Mouse (Mus musculus) frontal cortex, postnatal 36 days (tissue): ENCODE results near the gene Defb3.
"Not testable (repeated sequence)": the region's sequence is repeated elsewhere in the genome, so short reads cannot be mapped to it uniquely, and the experiment has no call there.

ENCODE experiments used
- DNase-seq, 2 experiments: peaks; one replicate each; pipeline ENCODE4 v3.0.0; 2022; ENCODE audit warnings: low spot score in 2 of 2

Defb3 gene

GRCm38 (mm10) chr8:19293060-19293459, at the start of gene Defb3:
Defb3 (plus strand) TSS chr8:19293360.
- DNase-seq: not testable (repeated sequence)

GRCm38 (mm10) chr8:19247280-19247679, 45.9 kb upstream of the Defb3 start, which contains the start of gene Defb5:
Defb5 (plus strand) TSS chr8:19247580.
- no peak for DNase-seq

GRCm38 (mm10) chr8:19258136-19258535, 35.0 kb upstream of the Defb3 start:
- no peak for DNase-seq

GRCm38 (mm10) chr8:19259667-19260066, 33.5 kb upstream of the Defb3 start:
- no peak for DNase-seq

GRCm38 (mm10) chr8:19298361-19298760, 5.2 kb downstream of the Defb3 start:
- DNase-seq: not testable (repeated sequence)

GRCm38 (mm10) chr8:19331836-19332235, 38.7 kb downstream of the Defb3 start:
- peak in 1 of 2 experiments; percentile 0 for DNase-seq
